30 mouse cellular contexts compared by ENCODE assay signal in the genomic region with DNA sequence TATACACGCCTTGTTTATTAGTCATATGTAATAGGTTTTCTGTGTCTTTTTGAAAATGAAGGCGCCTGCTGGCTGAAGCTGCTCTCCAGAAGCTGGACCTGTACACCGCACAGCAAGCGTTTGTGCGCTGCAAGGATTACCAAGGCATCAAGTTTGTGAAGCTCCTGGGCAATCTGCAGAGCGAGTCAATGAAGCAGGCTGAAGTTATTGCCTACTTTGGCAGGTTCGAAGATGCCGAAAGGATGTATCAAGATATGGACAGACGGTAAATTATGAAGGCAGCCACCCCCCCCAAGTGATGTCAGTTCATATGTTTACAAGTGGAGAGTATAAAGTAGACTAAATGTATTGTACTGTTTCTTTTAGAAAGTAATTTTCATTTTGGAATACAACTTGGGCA.
"Had no signal": no experiment of that assay in that cellular context is flagged by ENCODE, and none has a peak within 500 bp of the region (broad histone marks: within the 10 kb centered on the region; RNA-seq: fewer than 3 reads in every experiment).

No protein-coding gene starts in this region.

- DNase-seq: left cerebral cortex, postnatal 4 days; liver; liver, embryonic 13.5 days; liver, postnatal 0 days; lung, adult 18-20 months; lung, adult 2 months; lung, embryonic 14.5 days; lung, postnatal 10 days; lung, postnatal 14 days; lung, postnatal 36 days; lung, postnatal 4 days; midbrain, embryonic 14.5 days had no signal

- H3K4me1 ChIP-seq: limb, embryonic 12.5 days; limb, embryonic 13.5 days; limb, embryonic 15.5 days; liver, embryonic 12.5 days; liver, embryonic 13.5 days; liver, embryonic 15.5 days; lung, embryonic 15.5 days; megakaryocyte, embryonic 14.5 days; midbrain, embryonic 10.5 days; midbrain, embryonic 12.5 days; midbrain, embryonic 13.5 days; midbrain, embryonic 15.5 days; neural tube, embryonic 12.5 days had no signal

- H3K9me3 ChIP-seq: limb, embryonic 10.5 days; limb, embryonic 12.5 days; limb, embryonic 13.5 days; limb, embryonic 15.5 days; liver, embryonic 12.5 days; liver, embryonic 13.5 days; liver, embryonic 15.5 days; lung, embryonic 15.5 days; megakaryocyte, embryonic 14.5 days; midbrain, embryonic 10.5 days; midbrain, embryonic 12.5 days; midbrain, embryonic 13.5 days; midbrain, embryonic 15.5 days; neural tube, embryonic 12.5 days had no signal

- H3K9ac ChIP-seq: limb, embryonic 12.5 days; limb, embryonic 13.5 days; limb, embryonic 15.5 days; liver, embryonic 12.5 days; liver, embryonic 13.5 days; liver, embryonic 14.5 days; liver, embryonic 15.5 days; liver, postnatal 0 days; lung, embryonic 14.5 days; lung, embryonic 15.5 days; midbrain, embryonic 12.5 days; midbrain, embryonic 13.5 days; midbrain, embryonic 15.5 days; neural tube, embryonic 12.5 days had no signal

- H3K27me3 ChIP-seq: limb, embryonic 12.5 days; limb, embryonic 13.5 days; limb, embryonic 15.5 days; liver, embryonic 12.5 days; liver, embryonic 13.5 days; liver, embryonic 15.5 days; lung, embryonic 15.5 days; midbrain, embryonic 12.5 days; midbrain, embryonic 13.5 days; midbrain, embryonic 15.5 days; neural tube, embryonic 12.5 days had no signal

- ATAC-seq: liver, embryonic 12.5 days; liver, postnatal 0 days; lung, postnatal 0 days; midbrain, embryonic 13.5 days; midbrain, embryonic 15.5 days had no signal

- H3K27ac ChIP-seq: limb, embryonic 10.5 days; limb, embryonic 12.5 days; limb, embryonic 13.5 days; limb, embryonic 15.5 days; liver, embryonic 12.5 days; liver, embryonic 13.5 days; liver, embryonic 14.5 days; liver, embryonic 15.5 days; lung, embryonic 15.5 days; macrophage; midbrain, embryonic 10.5 days; midbrain, embryonic 12.5 days; midbrain, embryonic 13.5 days; midbrain, embryonic 15.5 days; neural tube, embryonic 12.5 days had no signal

- H3K36me3 ChIP-seq: liver, embryonic 12.5 days; liver, embryonic 13.5 days; liver, embryonic 15.5 days had no signal

- H3K4me3 ChIP-seq: limb, embryonic 10.5 days; limb, embryonic 12.5 days; limb, embryonic 13.5 days; limb, embryonic 15.5 days; liver, embryonic 12.5 days; liver, embryonic 13.5 days; liver, embryonic 15.5 days; lung, embryonic 15.5 days; megakaryocyte, embryonic 14.5 days; midbrain, embryonic 10.5 days; midbrain, embryonic 12.5 days; midbrain, embryonic 13.5 days; midbrain, embryonic 15.5 days; myocyte; neural tube, embryonic 12.5 days had no signal

- H3K4me2 ChIP-seq: limb, embryonic 12.5 days; limb, embryonic 13.5 days; limb, embryonic 15.5 days; liver, embryonic 11.5 days; liver, embryonic 12.5 days; liver, embryonic 13.5 days; liver, embryonic 15.5 days; lung, embryonic 14.5 days; lung, embryonic 15.5 days; midbrain, embryonic 12.5 days; midbrain, embryonic 13.5 days; midbrain, embryonic 15.5 days; neural tube, embryonic 12.5 days had no signal
